Mouse (Mus musculus) forebrain, embryonic 13.5 days (tissue): ENCODE data around the gene Rbm11. TPM values are rescaled to one million over a fixed set of nuclear protein-coding genes. Genes with fewer than 3 reads are reported as not detected.

Source experiments
- polyA plus RNA-seq: library from polyadenylated mRNA; unstranded; fragments of >200 nt; fragmentation: Nextera tagmentation; extraction: Ambion mirVana; gene quantifications from 2 replicates; pipeline ENCODE4 v1.2.1, GENCODE M21; 2015

The Rbm11 gene
- polyA plus RNA-seq, 1 experiment from 2014 or later, result 0.89 TPM

Other genes starting within 250 kb of the Rbm11 start
- gene Lipi, start 6.8 kb upstream of the Rbm11 start, polyA plus RNA-seq, result not detected in 2 replicates
- gene Hspa13, start 174.3 kb downstream of the Rbm11 start, polyA plus RNA-seq, result 38.2 and 39.3 TPM in 2 replicates